Mouse (Mus musculus) cerebellum, postnatal 25 days (tissue): ENCODE results near the gene Creb5.
A peak's percentile ranks its signal among the peaks of the same experiment; 100 is the strongest.

ENCODE experiments used
- DNase-seq, 2 experiments: peaks; one replicate each; pipeline ENCODE4 v3.0.0; 2021; ENCODE audit warnings: mixed read lengths in 2 of 2

The Creb5 gene

DNA sequence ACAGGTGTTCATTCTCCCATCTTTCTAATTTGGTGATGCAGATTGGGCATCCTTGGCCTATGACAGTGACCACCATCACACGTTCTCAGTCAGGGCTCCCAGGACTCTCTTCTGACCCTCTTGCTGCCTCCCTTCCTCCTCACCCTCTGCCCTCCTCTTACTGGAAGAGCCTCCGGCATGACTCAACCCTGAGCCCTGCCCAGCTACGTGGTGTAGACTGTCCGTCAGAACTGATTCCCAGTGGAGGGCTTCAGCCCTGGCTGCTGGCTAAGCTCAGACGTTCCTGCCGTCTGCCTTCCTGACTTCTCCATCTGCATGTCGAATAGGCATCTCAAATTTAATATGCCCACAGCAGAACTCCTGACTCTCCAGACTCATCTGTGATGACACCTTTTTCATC, 275.5 kb downstream of the Creb5 start:
- DNase-seq: no peak

DNA sequence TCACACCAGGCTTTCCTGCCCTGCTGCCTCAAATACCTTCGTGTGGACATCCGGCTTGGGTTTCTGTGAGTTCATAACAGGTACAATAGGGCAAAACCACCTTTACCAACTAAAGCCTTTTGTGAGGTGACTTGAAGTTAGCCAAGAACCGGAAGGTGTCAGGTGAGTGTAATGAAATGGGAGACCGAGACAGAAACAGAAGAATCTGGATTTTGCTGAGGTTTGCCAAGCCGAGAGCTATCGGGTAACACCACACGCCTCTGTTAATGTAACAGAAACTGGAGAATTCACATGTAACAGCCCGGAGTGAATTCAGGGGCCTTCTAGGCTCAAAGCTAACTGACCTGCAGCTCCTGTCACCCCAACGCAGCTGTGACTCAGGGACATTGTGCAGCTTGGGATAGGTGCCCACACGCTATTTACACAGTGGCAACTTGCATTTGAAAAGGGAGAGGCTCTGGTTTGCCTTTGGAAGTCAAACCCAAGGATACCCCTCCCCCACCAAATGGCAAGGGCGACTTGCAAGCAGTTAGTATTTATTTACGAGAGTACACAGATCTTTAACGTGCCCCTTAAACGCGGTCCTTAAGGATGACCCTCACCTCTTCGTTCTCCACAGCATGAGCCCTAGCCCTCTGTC, 276.6 kb downstream of the Creb5 start:
- DNase-seq: no peak

DNA sequence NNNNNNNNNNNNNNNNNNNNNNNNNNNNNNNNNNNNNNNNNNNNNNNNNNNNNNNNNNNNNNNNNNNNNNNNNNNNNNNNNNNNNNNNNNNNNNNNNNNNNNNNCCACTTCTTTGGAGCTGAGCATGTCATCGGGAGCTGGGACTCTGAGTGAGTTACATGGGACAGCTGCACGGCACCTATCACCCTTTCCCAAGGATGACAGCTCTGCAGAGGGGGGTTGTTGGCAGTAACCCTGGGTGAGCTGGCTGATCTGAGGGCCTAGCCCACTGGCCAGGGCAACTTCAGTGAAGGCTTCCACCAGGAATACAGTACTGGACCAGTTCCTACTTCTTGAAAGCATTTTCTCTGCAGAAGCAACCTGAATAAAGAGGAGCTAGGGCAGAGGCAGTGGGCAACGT, 282.4 kb downstream of the Creb5 start:
- DNase-seq: no peak

DNA sequence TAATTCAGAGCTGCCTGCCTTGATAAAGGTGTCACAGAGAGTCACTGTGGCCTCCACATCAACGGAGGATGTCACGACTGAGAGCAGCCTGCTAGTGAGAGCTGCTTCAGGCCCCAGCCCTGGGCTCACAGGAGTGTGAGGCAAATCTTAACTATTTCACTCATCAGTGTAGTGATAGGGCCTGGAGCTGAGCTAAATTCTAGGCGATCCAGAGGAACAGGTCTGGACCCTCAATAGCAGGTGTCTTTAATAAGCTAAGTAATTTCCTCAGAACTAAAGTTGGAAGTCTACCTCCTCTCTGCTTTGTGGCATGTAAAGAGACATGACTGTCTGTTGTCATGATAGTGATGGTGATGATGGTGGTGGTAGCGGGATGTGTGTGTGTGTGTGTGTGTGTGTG, 283.8 kb downstream of the Creb5 start:
- DNase-seq: no peak

DNA sequence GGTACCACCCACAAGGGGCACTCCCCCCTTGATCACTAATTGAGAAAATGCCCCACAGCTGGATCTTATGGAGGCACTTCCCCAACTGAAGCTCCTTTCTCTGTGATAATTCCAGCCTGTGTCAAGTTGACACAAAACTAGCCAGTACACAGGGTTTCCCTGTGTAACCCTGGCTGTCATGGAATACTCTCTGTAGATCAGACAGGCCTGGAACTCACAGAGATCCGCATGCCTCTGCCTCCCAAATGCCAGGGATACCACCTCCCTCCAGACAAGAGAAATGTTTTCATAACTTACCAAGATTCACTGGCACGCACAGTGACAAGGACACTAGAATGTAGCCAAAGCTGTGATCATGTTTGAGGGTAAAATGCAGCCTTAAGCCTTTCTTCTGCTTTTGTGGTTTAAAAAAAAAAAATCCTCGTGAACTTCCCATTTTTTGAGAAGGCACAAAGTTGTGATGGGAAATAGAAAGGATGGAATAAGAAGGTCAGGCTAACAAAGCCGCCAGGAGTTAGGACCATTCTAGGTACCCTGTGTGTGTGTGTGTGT, 284.6 kb downstream of the Creb5 start:
- no peak for DNase-seq

DNA sequence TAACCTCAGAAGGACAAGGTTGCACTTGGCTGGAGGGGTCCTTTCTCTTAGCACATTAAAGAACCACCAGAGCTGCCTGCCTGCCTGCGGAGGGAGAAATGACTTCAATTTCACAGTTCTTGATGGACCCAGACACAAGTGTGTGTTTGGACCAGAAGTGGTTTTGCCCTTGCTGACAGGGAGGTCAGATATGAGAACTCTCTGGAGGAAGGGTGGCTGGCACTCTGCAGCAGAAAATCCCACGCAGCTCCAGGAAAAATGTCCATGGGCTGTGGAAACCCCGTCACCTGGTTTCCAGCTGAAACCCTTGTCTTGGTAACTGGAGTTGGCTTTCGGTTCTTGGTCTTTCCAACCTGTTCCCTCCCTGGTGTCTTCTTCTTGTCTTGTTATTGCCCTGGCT, 285.4 kb downstream of the Creb5 start:
- peak; percentile 40 to 50 for DNase-seq

DNA sequence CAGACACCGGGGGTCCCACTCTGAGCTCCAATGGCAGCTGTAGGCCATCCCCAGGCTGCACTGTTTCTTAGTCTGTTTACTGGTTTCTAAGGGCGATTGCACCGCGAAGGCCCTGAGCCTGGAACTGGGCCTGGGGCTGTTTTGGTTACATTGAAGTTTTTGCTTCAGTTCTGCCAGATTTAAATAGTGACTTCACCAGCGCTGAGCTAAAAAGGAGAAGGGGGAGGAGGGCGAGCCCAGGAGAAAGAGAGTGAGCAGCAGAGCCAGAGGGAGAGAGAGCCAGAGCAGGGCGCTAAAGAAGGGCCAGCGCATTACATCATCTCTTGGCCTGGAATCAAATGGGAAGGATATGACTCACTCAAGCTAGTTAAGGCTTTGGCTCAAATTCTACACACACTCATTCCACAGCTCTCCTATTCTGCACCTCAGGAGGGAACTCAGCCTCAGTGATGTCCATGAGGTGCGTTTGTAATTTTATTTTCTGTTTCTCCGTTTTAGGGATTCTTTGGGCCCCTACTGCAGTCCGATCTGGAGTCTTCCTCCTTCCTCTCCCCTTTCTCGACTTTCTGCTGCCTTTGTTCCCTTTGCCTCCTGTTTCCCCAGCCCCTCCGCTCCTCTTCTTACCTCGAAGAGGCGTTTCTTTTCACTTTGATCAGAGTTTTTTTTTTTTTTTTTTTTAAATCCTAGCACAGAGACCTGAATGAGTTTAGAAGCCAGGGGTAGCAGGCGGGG, 286.1 kb downstream of the Creb5 start:
- peak; percentile 87 to 93 for DNase-seq

DNA sequence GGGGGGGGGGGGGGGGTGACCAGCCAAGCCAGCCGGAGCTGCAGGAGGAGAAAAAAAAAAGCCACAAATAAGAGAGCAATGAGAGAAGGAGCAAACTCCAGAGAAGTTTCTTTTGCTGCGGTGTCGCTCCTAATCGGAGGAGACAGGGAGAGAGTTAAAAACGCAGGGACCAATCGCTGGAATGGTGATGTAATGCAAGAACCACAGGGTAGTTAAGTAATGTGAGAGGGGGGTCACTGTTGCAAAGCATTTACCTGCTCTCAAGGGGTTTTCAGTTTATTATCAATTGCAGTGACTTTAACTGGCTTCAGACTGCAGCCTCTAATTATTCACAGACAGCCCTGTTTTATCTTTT, 286.6 kb downstream of the Creb5 start:
- peak; percentile 30 to 42 for DNase-seq

DNA sequence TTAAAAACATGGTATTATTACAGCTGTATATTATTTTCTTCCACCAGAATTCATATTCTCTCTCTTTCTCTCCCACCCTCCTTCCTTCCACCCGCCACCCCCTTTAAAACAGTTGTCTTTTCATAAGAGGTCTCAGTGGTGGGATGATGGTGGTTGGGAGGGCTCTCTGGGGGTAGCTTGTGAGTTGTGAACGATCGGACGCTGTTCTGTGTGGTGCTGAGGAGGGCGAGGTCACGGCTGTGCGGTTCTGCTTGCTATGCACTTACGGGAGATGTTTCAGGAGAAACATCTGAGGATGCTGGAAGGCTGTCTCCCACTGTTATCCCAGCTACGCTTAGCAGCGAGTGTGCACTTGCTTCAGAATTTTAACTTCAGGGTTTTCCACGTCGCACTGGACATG, 287.0 kb downstream of the Creb5 start:
- peak; percentile 40 to 53 for DNase-seq

DNA sequence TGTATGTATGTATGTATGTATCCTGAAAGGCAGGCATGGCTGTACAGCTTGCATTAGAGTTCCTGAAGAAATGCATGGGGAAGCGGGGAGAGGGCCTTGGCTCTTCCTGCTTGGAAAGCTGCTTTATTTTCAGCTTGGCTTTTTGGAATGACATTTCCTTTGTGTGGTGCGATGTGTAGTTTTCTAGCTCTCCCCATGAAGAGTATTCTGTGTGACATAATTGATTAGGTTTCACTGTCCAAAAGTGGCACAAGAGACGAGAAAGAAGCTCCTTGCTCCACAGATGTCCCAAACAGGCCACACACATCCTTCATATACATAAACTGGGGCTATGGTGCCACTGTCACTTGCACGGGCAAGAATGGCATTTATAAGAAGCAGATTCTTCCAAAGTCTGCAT, 288.1 kb downstream of the Creb5 start:
- no peak for DNase-seq

DNA sequence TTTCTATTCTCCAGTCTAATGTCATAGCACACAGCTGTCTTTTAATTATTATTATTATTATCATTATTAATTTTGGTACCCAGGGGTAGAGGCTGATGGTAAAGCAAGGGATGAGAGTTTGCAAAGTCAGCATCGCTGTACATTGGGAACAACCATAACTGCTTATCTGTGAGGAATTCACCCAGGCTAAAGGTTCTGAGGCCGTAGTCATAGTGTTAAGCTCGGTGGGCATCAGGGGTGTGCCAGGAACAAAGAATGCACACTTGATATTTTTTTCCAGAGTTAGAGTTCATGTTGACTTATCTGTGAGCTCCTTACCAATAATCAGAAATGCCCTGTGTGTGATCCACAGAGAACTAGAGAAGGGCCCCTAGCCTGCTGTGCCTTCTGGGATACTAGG, 288.8 kb downstream of the Creb5 start:
- no peak for DNase-seq

DNA sequence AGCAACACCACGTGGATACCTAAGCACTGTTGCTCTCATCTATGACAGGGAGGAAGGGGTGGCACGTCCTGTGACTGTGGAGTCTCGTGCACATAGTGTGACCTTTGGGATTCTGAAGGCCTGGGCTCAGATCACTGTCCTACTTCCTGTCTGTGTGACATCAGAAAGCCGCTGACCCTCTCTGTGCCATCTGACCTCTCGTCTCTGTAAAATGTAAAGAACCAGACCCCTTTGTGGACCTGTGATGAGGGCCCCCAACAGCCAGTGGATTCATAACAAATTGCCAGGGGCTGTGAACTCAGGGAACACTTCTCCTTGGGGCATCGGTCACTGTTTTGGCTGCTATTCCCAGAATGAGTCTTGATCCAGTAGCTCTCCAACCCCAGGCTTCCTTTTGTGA, 289.8 kb downstream of the Creb5 start:
- no peak for DNase-seq

DNA sequence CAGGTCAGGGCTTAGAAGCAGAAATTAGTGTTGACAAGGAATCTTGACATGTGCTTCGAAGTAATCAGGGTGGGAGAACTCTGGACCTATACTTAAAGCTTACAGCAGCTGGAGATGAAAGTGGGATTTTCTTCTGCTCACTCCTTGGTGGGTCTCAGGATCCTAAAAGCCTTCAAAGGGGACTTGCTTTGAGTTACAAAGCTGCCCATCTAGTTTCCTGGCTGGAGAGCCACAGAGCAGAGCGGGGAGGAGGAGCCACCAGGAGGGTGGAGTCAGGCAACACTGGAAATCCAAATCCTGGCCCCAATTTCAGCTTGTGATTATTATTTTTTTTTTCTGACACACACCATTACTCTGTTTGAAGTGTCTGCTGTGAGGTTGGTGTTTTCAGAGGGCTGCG, 290.7 kb downstream of the Creb5 start:
- DNase-seq: no peak

DNA sequence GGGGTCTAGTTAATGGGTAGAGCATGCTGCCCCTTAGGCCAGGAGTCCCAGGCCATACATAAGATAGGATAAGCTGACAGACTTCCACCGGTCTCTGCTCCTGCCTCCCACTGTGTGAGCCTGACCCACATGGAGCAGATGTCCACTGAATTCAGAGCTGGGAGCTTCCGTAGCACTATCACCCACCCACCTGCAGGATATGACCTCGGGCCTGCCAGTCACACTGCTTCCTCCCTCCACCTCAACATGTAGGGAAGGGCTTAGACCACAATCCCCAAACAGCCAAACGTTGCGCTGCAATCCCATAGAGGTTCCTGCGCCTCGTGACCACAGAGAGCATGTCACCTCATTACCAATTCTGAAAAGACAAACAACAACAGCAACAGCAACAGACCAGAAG, 293.3 kb downstream of the Creb5 start:
- DNase-seq: peak in 1 of 2 experiments; percentile 33

DNA sequence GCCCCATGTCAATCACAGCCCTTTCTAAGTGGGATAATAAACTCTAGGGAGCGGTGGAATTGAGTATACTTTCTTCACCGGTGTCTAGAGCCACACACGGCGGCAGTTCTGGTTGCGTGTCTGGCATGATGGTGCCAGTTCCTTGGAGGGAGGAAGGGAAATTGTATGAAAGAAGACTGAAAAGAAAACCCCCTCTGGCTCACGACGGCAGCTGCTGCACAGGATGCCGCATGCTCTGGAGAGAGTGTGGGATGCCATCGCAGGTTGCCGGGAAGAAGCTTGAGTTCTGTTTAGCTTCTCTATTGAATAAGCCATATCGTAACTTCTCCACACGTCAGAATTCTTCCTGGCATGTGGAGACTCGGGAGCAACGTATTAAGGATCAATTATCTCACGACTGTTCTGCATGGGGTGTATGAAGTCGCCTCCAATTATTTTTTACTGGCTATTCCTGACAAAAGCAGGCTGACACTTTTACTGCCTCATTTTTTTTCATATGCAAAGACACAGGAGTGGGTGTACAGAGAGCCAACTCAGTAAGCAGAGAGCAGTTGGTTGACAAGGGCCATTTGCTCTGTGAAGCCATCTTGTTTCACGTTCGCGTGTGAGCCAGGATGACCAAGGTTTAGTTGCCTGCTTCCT, 296.3 kb downstream of the Creb5 start:
- no peak for DNase-seq

DNA sequence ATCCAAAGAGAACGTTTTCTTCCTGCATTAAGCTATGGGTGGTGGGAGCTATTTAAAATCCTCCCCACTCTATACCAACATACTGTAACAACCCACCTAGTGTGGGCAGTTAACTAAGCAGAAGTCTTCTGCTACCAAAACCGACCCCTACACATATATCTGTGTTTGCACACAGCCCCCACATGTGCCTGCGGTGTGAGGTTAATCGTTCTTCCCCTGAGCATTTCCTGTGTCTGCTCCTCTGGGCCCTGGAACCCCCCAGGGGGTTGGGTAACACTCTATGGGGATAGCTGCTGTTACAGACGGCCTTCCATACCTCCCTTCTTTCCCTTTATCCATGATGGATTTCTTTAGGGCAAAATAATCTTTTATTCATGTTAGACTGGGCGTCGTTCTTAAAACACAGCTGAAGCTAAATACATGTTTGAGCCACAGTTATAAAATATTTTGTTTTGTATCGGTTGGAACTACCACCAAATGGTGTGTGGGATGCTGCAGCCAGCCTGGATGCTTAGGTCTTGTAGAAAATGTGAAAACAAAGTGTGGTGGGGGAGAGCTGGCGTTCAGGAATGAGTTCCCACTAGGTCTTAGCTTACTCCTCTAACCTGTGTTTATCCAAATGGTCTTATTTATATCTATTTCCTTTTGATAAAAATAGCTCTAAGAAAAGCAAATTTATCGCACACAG, 297.8 kb downstream of the Creb5 start:
- no peak for DNase-seq

DNA sequence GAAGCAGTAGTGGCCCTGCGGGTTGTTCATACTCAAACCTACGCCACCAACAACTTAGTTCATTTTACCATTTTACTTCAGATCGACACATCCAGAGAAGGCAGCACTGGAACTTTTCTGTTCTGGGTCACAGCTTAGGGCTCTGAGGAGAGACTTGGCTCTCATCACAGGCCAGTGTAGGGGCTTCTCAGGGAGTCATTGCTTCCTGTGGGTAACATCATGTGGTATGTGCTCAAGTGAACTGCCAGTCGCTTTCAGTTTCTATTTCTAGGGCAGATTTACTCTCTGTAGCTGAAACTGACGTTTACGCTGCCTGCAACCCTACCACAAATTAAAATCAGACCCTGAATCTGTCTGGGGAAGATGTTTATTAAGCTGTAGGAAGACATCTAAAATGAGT, 302.7 kb downstream of the Creb5 start:
- DNase-seq: no peak

DNA sequence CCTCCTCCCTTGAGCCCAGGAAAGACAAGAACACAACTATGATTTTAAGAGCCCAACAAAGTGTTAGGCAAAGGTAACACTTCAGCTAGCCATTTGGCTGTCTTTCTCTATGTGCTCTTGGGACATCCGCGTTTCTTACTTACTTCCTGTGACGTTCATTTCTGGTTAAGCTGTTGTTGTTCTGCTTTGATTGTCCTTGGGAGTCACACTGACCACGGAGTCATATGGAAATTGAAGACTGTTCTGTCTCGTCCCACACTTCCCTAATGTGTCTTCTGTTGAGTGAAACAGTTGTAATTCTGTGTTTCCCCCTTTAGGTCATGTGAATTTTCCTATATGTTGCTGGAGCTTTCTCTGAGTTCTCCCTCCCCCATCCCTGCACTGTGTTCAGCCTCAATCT, 305.2 kb downstream of the Creb5 start:
- DNase-seq: no peak

DNA sequence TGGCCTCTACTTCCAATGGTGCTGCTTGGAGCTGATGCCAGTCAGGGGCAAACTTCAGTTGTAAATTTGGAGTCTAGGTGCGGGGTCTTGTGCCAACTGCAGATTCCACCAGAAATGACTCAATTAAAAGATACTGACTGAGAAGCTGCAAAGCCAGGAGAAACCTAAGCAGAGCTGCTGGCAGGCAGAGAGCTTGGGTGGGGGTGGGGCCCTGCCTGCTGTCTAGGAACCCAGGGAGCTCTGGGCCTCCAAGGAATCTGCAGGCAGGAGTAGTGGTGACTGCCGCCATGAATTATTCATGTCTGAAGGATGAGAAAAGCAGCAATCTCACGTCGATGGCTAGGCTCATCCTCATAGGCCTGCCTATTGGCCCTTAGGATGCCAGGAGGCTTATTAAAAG, 306.5 kb downstream of the Creb5 start:
- no peak for DNase-seq

DNA sequence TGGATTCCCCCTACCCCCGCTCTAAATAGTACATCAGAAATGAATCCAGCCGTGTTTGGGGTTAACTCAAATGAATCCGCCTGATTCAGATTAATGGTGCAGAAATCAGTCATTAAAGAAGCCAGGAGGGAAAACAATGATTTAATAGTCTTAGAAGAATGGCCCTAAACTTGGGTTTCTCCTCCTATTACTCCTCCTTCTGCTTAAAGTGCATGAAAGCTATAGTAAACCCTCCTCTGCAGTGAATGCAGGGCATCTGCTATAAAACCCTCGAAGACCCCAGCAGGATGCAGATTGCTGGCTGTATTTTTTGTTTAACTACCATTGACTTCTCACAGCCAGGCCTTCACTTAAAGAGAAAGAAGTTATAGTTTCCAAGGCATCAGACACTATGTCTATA, 307.2 kb downstream of the Creb5 start:
- no peak for DNase-seq

DNA sequence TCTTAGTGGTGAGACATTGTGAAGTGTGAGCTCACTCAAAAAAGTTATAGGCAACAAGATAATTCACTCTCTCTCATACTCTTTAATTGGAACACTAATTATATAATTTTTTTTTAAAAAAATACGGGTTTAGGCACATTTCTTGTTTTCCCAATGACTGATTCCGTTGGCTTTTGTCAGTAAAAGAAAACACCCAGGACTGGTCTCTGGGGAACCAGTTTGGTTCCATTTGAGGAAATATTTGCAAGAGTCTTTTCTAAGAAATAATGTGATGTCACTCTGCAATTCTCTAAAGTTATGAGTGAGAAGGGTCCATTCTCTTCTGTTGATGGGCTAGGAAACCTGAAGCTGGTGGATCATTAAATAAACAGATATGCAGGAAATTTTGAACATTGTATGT, 309.3 kb downstream of the Creb5 start:
- no peak for DNase-seq

DNA sequence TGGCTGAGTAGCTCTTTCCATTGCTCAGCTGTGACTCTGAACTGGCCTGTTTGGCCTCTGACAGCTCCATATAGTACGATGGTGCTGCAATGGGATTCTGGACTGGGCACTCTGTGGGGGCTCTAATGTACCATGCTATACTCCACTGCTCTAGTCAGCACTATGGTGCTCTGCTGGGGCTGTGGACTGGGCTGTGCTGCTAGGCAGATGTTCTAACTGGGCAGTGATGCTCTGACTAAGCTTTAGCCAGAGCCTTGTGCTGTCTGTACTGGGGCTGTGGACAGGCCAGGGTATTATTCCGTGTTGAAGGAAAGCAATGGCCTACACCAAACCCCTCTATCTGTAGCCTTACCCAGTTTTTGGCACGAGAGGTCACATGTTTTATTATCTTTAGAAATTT, 316.0 kb downstream of the Creb5 start:
- no peak for DNase-seq

DNA sequence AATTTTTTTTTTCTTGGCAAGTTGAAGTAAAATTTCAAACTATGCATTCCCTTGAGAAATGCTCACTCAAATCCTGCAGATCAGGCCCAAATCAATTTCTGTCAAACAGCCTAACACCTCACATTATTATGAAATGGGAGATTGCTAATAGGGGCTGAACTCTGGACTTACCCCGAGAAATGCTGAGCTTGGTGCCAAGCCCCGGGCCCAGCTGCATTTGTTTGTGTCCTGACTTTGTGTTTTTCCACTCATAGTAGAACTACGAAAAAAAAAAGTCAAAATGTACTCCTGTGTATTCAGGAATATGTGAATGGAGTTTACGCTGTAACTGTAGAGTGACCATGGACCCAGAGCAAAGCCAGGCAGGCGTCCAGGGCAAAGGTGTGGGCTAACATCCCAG, 316.6 kb downstream of the Creb5 start:
- no peak for DNase-seq

DNA sequence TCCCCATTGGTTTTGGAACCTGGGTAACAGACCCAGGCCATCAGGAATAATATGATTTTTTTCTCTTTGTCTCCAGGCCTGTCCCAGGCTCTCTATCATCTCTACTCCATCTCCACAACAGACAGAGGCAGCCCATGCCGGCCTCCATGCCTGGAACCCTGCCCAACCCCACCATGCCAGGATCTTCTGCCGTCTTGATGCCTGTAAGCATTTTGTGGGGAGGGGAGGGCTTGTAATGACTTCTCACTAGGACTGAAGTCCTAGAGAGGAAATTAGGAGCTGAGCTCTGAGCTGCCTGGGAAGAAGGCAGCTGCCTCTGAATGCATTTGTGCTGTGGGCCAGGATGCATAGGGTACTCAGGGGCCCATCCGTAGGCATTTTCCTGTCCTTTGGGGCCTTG, 317.3 kb downstream of the Creb5 start:
- DNase-seq: peak in 1 of 2 experiments; percentile 26
